8 mouse cellular contexts compared by ENCODE assay signal in genomic region chr11:72342549-72343237, GRCm38 (mm10). TPM values are rescaled to one million over a fixed set of nuclear protein-coding genes. Genes with fewer than 3 reads are reported as not detected.
A peak's percentile ranks its signal among the peaks of the same experiment; 100 is the strongest.
DNase-seq lines count a peak whose midpoint lies in the region; ATAC-seq and TF ChIP-seq lines count a peak whose summit lies in the region.

No protein-coding gene starts in this region.

- no peak overlapping the region for H3K9ac ChIP-seq in intestine, postnatal 0 days (ENCODE audit: low read depth, low read length)

- H3K27me3 ChIP-seq in embryonic facial prominence, embryonic 10.5 days (replicated peaks; ENCODE audit: low read depth, poor library complexity, severe bottlenecking) = peaks cover 6% of the 10 kb centered on the region; the same call in 1 of the 2 replicates
- H3K27me3 ChIP-seq in intestine, postnatal 0 days (replicated peaks; ENCODE audit: control insufficient read depth, insufficient read depth, low read length) = no peaks in the 10 kb centered on the region
- no peaks in the 10 kb centered on the region for H3K27me3 ChIP-seq in midbrain, embryonic 10.5 days (ENCODE audit: low read depth, poor library complexity, severe bottlenecking)

- no peaks in the 10 kb centered on the region for H3K9me3 ChIP-seq in embryonic facial prominence, embryonic 10.5 days
- H3K9me3 ChIP-seq in intestine, postnatal 0 days (ENCODE audit: control insufficient read depth) = no peaks in the 10 kb centered on the region
- H3K9me3 ChIP-seq in midbrain, embryonic 10.5 days (replicated peaks) = no peaks in the 10 kb centered on the region

- no peak overlapping the region for H3K4me2 ChIP-seq in intestine, postnatal 0 days (replicated peaks; ENCODE audit: low read depth)

- H3K36me3 ChIP-seq in embryonic facial prominence, embryonic 10.5 days (replicated peaks) = no peaks in the 10 kb centered on the region
- no peaks in the 10 kb centered on the region for H3K36me3 ChIP-seq in intestine, postnatal 0 days (ENCODE audit: control insufficient read depth, insufficient read depth)
- H3K36me3 ChIP-seq in midbrain, embryonic 10.5 days = no peaks in the 10 kb centered on the region

- no peak overlapping the region for H3K27ac ChIP-seq in embryonic facial prominence, embryonic 10.5 days (replicated peaks)
- H3K27ac ChIP-seq in intestine, postnatal 0 days (ENCODE audit: low read depth, low read length) = no peak overlapping the region
- H3K27ac ChIP-seq in midbrain, embryonic 10.5 days (replicated peaks) = 0 out of 2 replicates have a peak overlapping the region, but pooled peaks have one; percentile 19

- peak; percentile 58 for ATAC-seq in intestine, postnatal 0 days

- no peak overlapping the region for H3K4me3 ChIP-seq in embryonic facial prominence, embryonic 10.5 days
- no peak overlapping the region for H3K4me3 ChIP-seq in intestine, postnatal 0 days (ENCODE audit: low read depth, low read length)
- H3K4me3 ChIP-seq in midbrain, embryonic 10.5 days = no peak overlapping the region

- 11% methylated on average over 7 of the region's 7 CpGs for WGBS in embryonic facial prominence, embryonic 10.5 days
- 9% methylated on average over 7 of the region's 7 CpGs for WGBS in intestine, postnatal 0 days
- 13% methylated on average over 7 of the region's 7 CpGs for WGBS in midbrain, embryonic 10.5 days

- peaks cover 11% of the 10 kb centered on the region for H3K4me1 ChIP-seq in embryonic facial prominence, embryonic 10.5 days
- no peaks in the 10 kb centered on the region for H3K4me1 ChIP-seq in intestine, postnatal 0 days (replicated peaks; ENCODE audit: control insufficient read depth, insufficient read depth, low read length)
- H3K4me1 ChIP-seq in midbrain, embryonic 10.5 days = peaks cover 26% of the 10 kb centered on the region

- DNase-seq in urinary bladder, postnatal 14 days (ENCODE audit: low spot score) = peak; percentile 63
- DNase-seq in urinary bladder, adult 2 months (ENCODE audit: low spot score) = no peak
- DNase-seq in embryonic facial prominence, embryonic 10.5 days (ENCODE audit: low spot score) = peak; percentile 72
- DNase-seq in gastrocnemius, postnatal 4 days (ENCODE audit: low spot score in 2 of 2) = peak; percentile 37 to 60
- peak; percentile 62 for DNase-seq in left cerebral cortex, postnatal 4 days
- DNase-seq in midbrain, embryonic 10.5 days (ENCODE audit: low spot score) = peak; percentile 74
- peak; percentile 59 for DNase-seq in right cerebral cortex, postnatal 25 days

- intact Hi-C loops in left cerebral cortex, postnatal 4 days (cut with DNase I) = loop anchor here (5.0 to 10.0 kb wide), 3 partner anchors 85 to 222 kb away; no protein-coding TSS in a partner anchor

- TF ChIP-seq CTCF in intestine, postnatal 0 days (IDR thresholded peaks at IDR 0.05; ENCODE audit: low read depth) = peak; percentile 86

RNA-seq across cellular contexts. Expression of gene Tekt1, which starts 19.5 kb away (rescaled TPM):
- 0.09 and 0.17 TPM in 2 replicates for polyA plus RNA-seq in urinary bladder, adult 2 months (2012; rRNA removed)
- 6.3 and 7.2 TPM in 2 replicates for polyA plus RNA-seq in embryonic facial prominence, embryonic 10.5 days (2016; fragmentation: Nextera tagmentation; extraction: Ambion mirVana)
- 1 to 10 TPM; 1.5 to 2.2 TPM for total RNA-seq in gastrocnemius, postnatal 4 days (2021)
- polyA plus RNA-seq in intestine, postnatal 0 days (2015; fragmentation: Nextera tagmentation; extraction: Ambion mirVana) = 0.08 TPM in 1 of 2 replicates, not detected in the other
- total RNA-seq in left cerebral cortex, postnatal 4 days (2021) = 1 to 10 TPM; 1.6 to 2.1 TPM
- 6.1 and 6.8 TPM in 2 replicates for polyA plus RNA-seq in midbrain, embryonic 10.5 days (2016; fragmentation: Nextera tagmentation; extraction: Ambion mirVana)

RNA-seq across cellular contexts. Expression of gene Fbxo39, which starts 28.4 kb away (rescaled TPM):
- polyA plus RNA-seq in urinary bladder, adult 2 months (2012; rRNA removed) = 0.07 and 0.10 TPM in 2 replicates
- not detected in 2 replicates for polyA plus RNA-seq in embryonic facial prominence, embryonic 10.5 days (2016; fragmentation: Nextera tagmentation; extraction: Ambion mirVana)
- total RNA-seq in gastrocnemius, postnatal 4 days (2021) = not detected
- not detected in 2 replicates for polyA plus RNA-seq in intestine, postnatal 0 days (2015; fragmentation: Nextera tagmentation; extraction: Ambion mirVana)
- total RNA-seq in left cerebral cortex, postnatal 4 days (2021) = not detected
- polyA plus RNA-seq in midbrain, embryonic 10.5 days (2016; fragmentation: Nextera tagmentation; extraction: Ambion mirVana) = not detected in 2 replicates

RNA-seq across cellular contexts. Expression of gene Xaf1, which starts 41.3 kb away (rescaled TPM):
- 34.1 and 37.8 TPM in 2 replicates for polyA plus RNA-seq in urinary bladder, adult 2 months (2012; rRNA removed)
- 3.2 and 3.4 TPM in 2 replicates for polyA plus RNA-seq in embryonic facial prominence, embryonic 10.5 days (2016; fragmentation: Nextera tagmentation; extraction: Ambion mirVana)
- total RNA-seq in gastrocnemius, postnatal 4 days (2021) = 10 to 100 TPM; 10.0 to 10.8 TPM
- 56.1 and 59.9 TPM in 2 replicates for polyA plus RNA-seq in intestine, postnatal 0 days (2015; fragmentation: Nextera tagmentation; extraction: Ambion mirVana)
- 1 to 10 TPM in 1 of 2 experiments, under 1 TPM in 1; 0.70 to 1.2 TPM for total RNA-seq in left cerebral cortex, postnatal 4 days (2021)
- 1.5 and 2.5 TPM in 2 replicates for polyA plus RNA-seq in midbrain, embryonic 10.5 days (2016; fragmentation: Nextera tagmentation; extraction: Ambion mirVana)
